Mouse (Mus musculus) thymus, postnatal 0 days (tissue): Measurements from ENCODE around the gene Specc1. TPM values are rescaled to one million over a fixed set of nuclear protein-coding genes. Genes with fewer than 3 reads are reported as not detected.
A peak's percentile ranks its signal among the peaks of the same experiment; 100 is the strongest.

ENCODE experiments used
- DNase-seq: peaks from one replicate; pipeline ENCODE4 v3.0.0-alpha.2; 2015; ENCODE audit warnings: low spot score
- polyA plus RNA-seq: library from polyadenylated mRNA; unstranded; fragments of >200 nt; fragmentation: Nextera tagmentation; extraction: Ambion mirVana; gene quantifications from 2 replicates; pipeline ENCODE4 v1.2.1, GENCODE M21; 2015

The Specc1 gene
- polyA plus RNA-seq, 1 experiment from 2014 or later = 2.1 TPM

DNA sequence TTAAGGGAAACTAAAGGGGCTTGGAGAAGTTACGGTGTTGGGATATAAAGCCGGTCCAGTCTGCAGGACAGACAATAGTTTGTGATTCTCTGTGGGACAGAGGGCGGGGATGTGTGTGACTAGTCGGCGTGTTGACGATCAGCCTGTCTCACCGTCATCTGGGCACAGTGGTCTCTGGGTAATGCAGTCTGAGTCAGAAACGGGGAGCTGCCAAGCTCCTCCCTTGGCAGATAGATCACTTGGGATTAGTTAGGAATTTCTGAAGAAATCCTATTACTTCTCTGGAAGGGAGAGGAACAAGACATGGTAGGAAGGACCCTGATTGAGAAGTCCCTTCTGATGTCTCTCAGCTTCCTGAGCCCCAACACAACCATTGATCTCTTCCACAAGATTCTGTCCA lies 287.3 kb downstream of the Specc1 start:
- DNase-seq = no peak

DNA sequence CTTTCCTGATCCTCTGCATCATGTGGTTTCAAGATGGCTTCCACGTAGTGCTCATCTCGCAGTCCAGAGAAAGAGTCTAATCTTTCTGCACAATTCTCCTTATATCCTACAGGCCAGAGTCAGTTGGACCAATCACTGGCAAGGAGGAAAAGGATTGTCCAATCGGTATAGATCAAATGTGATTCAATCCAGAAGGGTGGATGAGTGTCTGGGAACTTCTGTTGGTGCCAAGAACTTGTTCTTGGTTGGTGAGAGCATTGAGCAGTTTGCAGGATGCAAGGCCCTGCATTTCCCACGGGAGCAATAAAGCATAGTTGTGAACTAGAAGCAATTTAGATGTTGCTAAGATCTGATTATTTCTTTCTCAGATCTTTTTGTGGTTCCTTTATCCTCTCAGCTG lies 287.9 kb downstream of the Specc1 start:
- DNase-seq = no peak

DNA sequence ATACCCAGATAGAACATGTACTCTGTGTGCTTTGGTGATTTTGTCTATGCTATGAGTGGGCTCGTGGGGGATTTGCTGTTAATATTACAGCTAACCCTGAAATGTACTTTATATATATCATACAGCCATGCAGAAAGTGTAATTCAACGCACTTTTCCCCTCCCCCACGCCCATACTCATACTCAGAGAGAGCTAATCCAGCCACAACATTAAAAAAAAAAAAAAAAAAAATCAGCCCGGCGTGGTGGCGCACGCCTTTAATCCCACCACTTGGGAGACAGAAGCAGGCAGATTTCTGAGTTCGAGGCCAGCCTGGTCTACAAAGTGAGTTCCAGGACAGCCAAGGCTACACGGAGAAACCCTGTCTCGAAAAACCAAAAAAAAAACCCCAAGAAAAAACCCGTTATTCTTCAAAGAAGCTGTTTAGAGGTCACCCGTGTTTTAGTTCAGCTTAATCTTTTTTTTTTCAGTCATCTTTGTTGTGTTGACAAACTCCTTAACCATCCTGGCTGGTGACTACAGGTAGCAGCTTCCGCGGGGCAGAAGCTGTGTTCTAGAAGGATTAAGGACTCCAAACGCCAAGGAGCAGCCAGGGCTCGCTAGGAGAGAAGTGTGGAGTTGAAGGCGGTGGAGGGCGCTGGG lies 291.3 kb downstream of the Specc1 start:
- peak; percentile 9 for DNase-seq

DNA sequence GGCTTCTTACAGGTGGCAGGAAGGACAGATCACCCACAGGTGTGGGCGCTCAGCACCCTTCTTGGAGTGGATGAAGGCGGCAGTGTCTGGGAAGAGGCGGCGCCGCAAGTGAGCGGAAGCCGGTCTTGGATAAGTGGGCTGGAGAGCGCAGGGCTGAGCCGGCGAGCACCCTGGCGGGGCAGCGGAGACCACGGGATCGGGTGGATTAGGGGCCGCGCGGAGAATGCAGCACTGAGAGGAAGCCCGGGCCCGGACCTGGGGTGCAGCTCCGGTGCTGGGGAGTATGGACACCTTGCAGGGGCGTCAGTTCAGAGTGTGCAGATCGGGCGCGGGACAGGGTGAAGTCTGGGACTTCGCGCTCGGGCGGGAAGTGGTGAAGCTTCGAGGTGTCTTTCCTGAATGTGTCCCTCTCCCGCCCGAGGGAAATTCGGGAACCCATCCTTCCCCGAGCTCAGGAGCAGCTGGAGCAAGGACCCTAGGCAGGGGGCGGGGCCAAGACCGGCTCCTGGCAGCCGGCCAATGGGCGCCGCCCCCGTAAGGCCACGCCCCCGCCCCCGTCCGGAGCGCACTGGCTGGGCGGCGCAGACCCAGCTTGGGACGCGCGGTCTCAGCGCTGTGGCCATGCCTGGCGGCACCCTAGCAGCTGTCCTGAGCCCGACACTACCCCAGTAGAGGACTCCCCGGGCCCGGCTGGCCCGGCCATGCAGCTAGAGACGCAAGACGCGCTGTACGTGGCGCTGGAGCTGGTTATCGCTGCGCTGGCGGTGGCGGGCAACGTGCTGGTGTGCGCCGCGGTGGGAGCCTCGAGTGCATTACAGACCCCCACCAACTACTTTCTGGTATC lies 292.1 kb downstream of the Specc1 start, which contains the start of gene Adora2b:
Gene Adora2b, plus strand, starts transcription at position 584 of the 844 bp plus-strand sequence.
- peak; percentile 72 for DNase-seq

DNA sequence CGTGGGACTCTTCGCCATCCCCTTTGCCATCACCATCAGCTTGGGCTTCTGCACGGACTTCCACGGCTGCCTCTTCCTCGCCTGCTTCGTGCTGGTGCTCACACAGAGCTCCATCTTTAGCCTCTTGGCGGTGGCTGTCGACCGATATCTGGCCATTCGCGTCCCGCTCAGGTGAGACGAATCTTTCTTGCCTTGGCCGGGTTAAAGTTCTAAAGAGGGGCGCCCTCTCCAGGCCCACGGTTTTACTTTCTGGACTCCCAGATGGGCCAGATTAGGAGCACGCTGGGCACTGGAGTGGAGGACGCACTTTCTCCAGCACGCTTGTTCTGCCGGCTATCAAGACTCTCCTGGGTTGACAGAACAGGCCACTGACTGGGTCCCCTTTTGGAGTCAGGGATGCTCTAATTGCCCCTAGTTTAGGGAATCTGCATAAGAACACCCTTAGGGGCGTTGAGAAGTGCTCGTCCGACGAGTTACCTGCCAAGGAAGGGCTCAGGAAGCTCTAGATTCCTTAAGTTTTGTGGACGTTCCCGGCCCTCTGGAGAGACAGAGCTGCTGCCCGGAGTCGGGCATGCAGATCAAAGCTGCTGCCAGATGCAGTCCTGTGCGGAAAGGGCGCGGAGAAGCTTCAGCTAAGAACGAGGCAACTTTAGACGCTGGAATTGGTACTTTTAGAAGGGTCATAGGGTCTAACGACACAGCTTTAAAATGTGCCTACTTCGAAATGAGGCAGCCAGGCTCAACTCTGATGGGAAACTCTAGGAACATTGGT lies 292.9 kb downstream of the Specc1 start:
- DNase-seq = no peak

DNA sequence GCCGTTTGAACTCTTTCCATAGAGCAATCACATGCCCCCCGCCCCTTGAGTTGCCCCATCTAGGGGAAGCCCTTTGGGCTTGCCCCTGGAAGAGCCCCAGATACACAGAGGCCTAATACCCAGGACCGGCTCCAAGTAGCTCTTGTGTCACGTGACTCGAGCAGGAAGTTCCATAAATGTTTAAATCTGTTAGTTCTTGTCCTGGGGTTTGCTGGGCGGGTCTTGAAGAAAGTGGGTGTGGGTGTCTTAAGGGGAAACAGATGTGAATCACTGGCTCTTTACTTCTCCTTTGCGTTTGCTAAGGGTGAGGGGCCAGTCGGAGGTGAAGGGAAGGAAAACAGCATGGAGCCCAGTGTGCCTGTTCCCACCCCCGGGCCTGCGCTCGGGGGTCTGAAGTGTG lies 294.5 kb downstream of the Specc1 start:
- no peak for DNase-seq

DNA sequence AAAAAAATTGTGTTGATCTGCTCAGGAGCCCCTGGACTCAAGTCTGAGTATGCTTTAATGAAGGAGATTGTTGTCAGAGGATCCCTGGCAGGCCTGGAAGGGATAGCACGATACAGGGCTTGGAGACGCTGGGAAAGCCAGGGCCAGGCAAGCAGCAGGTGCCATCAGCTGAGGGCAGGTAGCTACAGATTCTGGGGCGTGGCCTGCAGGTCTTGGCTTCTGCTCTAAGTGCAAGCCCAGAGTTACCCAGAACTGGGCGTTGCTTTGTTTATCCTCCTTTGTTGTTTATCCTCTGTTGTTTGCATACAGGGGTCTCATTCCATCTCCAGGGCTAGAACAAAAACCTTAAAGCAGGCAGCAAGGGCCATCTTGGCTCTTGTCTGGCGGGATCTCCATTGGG lies 296.8 kb downstream of the Specc1 start:
- DNase-seq = no peak

DNA sequence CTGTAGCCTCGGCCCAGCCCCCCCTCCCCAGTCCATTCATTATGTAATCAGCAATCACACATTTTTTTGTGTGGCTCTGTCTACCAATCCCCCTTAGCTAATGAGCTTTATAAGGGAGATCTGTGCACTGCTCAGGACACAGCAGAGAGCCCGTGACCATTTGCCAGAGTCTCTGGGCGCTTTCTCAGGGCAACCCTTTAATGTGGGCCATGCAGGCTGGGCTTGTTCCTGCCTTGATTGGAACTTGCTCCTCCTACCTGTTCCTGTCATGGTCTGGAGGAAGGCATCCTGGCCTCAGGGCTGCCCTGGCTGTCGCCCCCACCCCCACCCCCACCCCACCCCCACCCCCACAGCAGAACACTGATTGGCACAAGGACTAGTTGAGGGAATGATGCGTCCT lies 302.7 kb downstream of the Specc1 start:
- DNase-seq = no peak

DNA sequence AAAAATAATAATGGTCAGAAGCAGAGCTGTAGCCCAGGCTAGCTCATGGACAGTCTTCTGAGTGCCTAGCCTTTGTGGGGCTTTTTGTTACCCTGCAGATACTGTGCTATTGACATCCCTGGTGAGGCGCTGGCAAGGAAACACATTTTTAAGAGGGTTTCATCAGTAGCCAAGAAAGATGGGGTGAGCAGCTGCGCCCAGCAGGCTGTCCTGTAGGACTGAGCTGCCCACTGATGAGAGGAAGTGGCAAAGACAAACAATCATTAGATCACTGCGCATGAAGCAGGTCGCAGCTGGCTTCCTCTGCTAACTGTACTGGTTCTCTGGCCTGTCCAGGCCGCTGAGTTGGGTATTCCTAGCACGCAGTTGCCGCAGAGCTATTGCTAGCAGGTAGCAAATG lies 307.0 kb downstream of the Specc1 start:
- DNase-seq = no peak

DNA sequence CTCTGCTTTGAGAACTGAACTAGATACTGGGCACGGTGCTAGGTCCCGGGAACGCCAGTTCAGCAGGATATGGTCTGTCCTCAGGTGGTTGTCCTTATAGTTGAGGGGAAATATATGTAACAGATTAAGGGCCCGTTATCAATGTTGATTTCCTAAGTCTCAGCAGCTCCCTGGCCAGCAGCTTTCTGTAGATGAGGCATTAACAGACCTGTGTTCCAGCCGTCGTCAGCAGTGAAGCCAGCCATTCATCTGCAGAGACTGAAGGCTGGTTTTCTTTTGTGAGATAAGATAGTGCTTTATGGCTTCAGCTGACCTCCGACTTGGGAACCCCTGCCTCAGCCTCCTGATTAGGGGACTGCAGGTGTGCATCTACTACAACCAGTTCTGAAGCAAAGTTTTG lies 307.5 kb downstream of the Specc1 start:
- no peak for DNase-seq

DNA sequence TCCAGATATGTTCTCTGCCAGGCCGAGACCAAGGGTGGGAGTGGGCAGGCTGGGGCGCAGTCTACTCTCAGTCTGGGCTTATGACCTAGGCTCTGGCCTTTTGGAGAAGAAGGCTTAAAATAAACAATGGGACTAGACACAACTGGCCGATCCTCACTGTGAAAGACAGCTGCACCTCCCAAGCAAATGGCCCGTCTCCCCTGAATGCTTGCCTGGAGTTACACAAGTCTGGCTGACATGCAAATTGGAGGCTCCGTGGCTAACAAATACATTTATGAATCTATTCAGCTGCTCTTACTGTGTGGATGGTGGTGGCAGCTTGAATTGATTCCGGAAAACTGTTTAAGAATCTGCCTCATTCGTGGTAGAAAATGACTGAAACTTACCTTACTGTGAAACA lies 309.1 kb downstream of the Specc1 start:
- DNase-seq = no peak

DNA sequence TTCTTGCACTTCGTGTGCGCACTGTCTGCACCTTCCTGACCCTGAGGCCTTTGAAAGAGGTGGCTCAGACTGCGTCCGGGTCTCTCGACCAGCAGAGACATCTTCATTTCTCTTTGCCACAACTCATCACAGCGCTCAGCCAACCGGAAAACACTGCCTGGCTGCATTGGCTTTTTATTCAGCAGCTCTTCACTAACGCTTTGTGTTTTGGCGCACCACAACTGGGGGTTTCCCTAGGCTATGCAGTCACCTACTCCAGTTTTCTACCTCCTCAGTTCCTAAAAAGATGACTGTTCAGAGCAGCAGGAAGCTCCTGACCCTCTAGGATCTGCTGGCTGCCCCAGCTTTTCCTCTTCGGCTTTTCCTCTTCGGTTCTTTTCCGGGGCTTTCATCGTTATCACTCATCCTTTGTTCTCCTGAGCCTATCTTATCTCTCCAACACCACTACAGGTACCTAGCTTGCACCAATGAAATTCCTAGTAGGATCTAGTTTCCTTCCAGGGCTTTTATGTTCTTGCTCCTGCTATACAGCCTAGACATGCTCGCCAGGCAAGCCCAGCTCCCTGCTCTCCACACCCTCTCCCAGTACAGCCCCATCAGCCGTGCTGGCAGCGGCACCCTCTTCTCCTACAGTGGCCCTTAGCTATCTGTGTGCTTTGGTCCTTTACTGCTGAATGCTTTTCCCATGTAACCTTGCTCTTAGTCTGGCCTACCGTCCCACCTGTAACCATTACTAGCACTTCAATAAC lies 310.1 kb downstream of the Specc1 start:
- no peak for DNase-seq

DNA sequence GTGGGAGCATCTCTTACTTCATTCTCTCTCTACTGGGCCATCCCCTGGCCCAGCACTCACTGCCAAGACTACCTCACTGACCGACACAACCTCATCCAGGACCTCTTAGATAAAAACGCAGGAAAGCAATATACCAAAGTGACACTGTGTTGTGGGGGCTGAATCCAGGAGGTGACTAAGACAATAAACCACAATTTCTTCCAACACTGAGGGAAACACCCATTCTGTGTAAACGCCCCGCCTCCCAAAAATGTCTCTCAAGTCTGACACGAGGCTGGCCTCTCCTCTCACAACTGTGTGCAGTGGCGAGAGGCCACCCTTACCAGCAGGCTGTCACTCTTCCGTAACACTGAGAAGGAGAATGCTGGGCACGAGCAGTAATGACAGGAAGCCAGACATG lies 311.8 kb downstream of the Specc1 start:
- DNase-seq = no peak

DNA sequence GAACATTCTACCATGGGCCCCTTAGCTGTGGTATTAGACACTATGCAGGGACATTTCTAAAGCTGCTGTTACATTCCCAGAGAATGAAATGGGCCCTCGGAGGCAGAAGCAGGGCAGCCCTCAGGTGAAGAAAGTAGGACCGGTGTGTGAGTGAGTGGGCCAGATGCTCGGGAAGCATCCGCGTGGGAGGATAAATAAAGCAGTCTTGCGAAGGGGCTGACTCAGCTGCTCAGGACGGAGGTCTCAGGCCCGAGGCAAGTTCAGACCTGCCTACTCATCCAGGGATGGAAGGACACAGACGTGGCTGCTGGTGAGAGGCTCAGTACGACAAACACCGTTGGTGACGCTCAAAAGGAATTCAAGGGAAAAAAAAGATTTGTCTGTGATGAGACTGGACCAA lies 312.5 kb downstream of the Specc1 start:
- DNase-seq = no peak

DNA sequence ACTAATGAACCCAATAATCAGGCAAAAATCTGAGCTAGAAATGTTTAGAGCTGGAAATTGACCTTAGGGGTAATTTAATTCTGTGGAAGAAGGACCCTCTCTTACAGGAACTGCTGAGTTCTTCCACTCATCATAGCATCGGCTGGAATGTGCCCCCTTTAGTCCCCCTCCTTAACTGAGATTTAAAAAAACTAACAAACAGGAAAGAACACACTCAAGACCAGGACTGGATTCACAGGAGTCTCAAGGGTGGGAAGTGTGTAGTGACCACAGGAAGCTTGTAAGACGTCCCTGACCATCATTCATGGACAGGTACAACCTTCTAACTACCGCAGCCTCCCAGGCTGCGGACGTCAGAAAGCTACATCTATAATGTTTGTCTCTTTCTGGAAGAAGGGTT lies 314.3 kb downstream of the Specc1 start:
- no peak for DNase-seq

Other genes starting within 250 kb of the Specc1 start
- 0.10 and 0.32 TPM in 2 replicates for gene Slc5a10, start 235.9 kb upstream of the Specc1 start, polyA plus RNA-seq
- gene Prpsap2, start 194.7 kb upstream of the Specc1 start, polyA plus RNA-seq = 30.0 and 32.0 TPM in 2 replicates
- gene Ulk2, start 101.7 kb upstream of the Specc1 start, polyA plus RNA-seq = 7.6 and 7.9 TPM in 2 replicates
- 13.0 and 17.5 TPM in 2 replicates for gene Akap10, start 26.5 kb upstream of the Specc1 start, polyA plus RNA-seq